18 mouse cellular contexts compared by ENCODE assay signal in the genomic region with DNA sequence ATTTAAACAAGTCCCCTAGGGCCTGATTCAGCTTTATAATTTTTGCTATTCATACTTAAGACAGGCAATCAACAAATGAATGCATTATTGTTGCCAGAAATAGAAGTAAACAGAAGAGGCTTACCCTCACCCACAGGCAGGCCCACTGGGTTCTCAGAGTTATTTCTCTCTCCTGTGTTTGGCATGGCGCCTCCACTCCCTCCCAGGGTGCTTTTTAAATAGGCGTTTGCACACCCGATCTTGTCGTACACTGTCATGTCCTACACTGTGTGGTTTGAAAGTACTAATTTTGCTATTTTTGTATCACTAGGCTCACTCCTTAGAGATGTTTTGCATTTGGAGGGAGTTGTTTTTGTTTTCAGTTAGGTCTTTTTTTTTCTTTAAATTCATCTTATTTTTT.
A peak's percentile ranks its signal among the peaks of the same experiment; 100 is the strongest.
DNase-seq lines count a peak whose midpoint lies in the region; ATAC-seq and TF ChIP-seq lines count a peak whose summit lies in the region.
"Had no signal": no experiment of that assay in that cellular context is flagged by ENCODE, and none has a peak within 500 bp of the region (broad histone marks: within the 10 kb centered on the region; RNA-seq: fewer than 3 reads in every experiment).

No protein-coding gene starts in this region.

- H3K27ac ChIP-seq in kidney, embryonic 16.5 days (ENCODE audit: low read length), result no peak overlapping the region
- H3K27ac ChIP-seq: limb, embryonic 13.5 days; neural tube, embryonic 13.5 days had no signal

- no peak for ATAC-seq in kidney, embryonic 16.5 days (ENCODE audit: low FRiP score, low TSS enrichment)
- ATAC-seq: inflammation-experienced regulatory T-cells, adult 6 months had no signal

- WGBS in kidney, embryonic 16.5 days, result 85% methylated on average over 4 of the region's 4 CpGs

- no peak overlapping the region for H3ac ChIP-seq in myocyte (ENCODE audit: control insufficient read depth, insufficient read length)

- H3K27me3 ChIP-seq in myocyte (ENCODE audit: control insufficient read depth, insufficient read depth, insufficient read length), result no peaks in the 10 kb centered on the region
- H3K27me3 ChIP-seq in kidney, embryonic 16.5 days (ENCODE audit: insufficient read depth, low read length), result no peaks in the 10 kb centered on the region
- H3K27me3 ChIP-seq: limb, embryonic 13.5 days; neural tube, embryonic 13.5 days had no signal

- H3K9ac ChIP-seq in kidney, embryonic 16.5 days (replicated peaks; ENCODE audit: low read length), result no peak overlapping the region
- H3K9ac ChIP-seq: limb, embryonic 13.5 days; neural tube, embryonic 13.5 days had no signal

- no peak for TF ChIP-seq POLR2A in myocyte (IDR thresholded peaks at IDR 0.05; ENCODE audit: insufficient read length, low read depth)

- peak overlapping the region; percentile 38 for H3K4me2 ChIP-seq in myocyte (ENCODE audit: low read depth)
- H3K4me2 ChIP-seq in kidney, embryonic 16.5 days (replicated peaks; ENCODE audit: low read depth, low read length), result no peak overlapping the region
- H3K4me2 ChIP-seq: heart, embryonic 11.5 days; limb, embryonic 13.5 days; neural tube, embryonic 13.5 days had no signal

- no peak overlapping the region for H3K4me3 ChIP-seq in myocyte
- no peak overlapping the region for H3K4me3 ChIP-seq in kidney, embryonic 16.5 days (ENCODE audit: low read length)
- H3K4me3 ChIP-seq: limb, embryonic 13.5 days; neural tube, embryonic 13.5 days had no signal

- DNase-seq in cerebellum, postnatal 25 days, result peak; percentile 8 to 33
- DNase-seq in cerebellum, adult 11 months, result no peak
- DNase-seq in left cerebral cortex, adult 11 months (ENCODE audit: low spot score), result peak; percentile 34
- DNase-seq in left cerebral cortex, postnatal 10 days (ENCODE audit: extremely low spot score in 1 of 2, low spot score in 2 of 2), result no peak
- DNase-seq in telencephalon, adult 2 months (ENCODE audit: low read depth, low spot score), result peak; percentile 65
- no peak for DNase-seq in urinary bladder, adult 2 months (ENCODE audit: low spot score)
- DNase-seq: cerebellum, adult 11-12 months; embryo, embryonic 11 days; gastrocnemius, postnatal 10 days; heart, postnatal 36 days; kidney, adult 9 months; lung, postnatal 14 days had no signal

- no peaks in the 10 kb centered on the region for H3K9me3 ChIP-seq in kidney, embryonic 16.5 days (ENCODE audit: low read length)
- H3K9me3 ChIP-seq: limb, embryonic 13.5 days; neural tube, embryonic 13.5 days had no signal

- intact Hi-C loops in left cerebral cortex, postnatal 10 days (cut with DNase I), result no loop called here

- H3K4me1 ChIP-seq in kidney, embryonic 16.5 days (ENCODE audit: insufficient read depth, low read length), result no peaks in the 10 kb centered on the region
- H3K4me1 ChIP-seq: limb, embryonic 13.5 days; neural tube, embryonic 13.5 days had no signal

- no peaks in the 10 kb centered on the region for H3K36me3 ChIP-seq in myocyte (ENCODE audit: control insufficient read depth, insufficient read depth)
- no peaks in the 10 kb centered on the region for H3K36me3 ChIP-seq in kidney, embryonic 16.5 days (ENCODE audit: insufficient read depth, low read length)
- H3K36me3 ChIP-seq: limb, embryonic 13.5 days; neural tube, embryonic 13.5 days had no signal

- no peaks in the 10 kb centered on the region for H3K79me2 ChIP-seq in myocyte (ENCODE audit: control insufficient read depth, insufficient read depth)

TF ChIP-seq in myocyte, 11 proteins besides CTCF, POLR2A, EP300 and RAD21:
- TF ChIP-seq TCF12 (IDR thresholded peaks at IDR 0.05; ENCODE audit: insufficient read depth, poor library complexity, severe bottlenecking), result no peak
- TF ChIP-seq POLR2AphosphoS2 (IDR thresholded peaks at IDR 0.05; ENCODE audit: insufficient read length, low read depth), result no peak

Comparison
In these comparisons a context has a peak if more than half of its experiments do, and no peak if none do; other contexts are left out.
1. DNase-seq: peak in cerebellum, postnatal 25 days (2 of 2), left cerebral cortex, adult 11 months (single experiment) and telencephalon, adult 2 months (single experiment); none in cerebellum, adult 11 months (single experiment), left cerebral cortex, postnatal 10 days (0 of 2) and urinary bladder, adult 2 months (single experiment).